In genomic region chr11:106276454-106276853, GRCm38 (mm10) we compare ENCODE assay signal across 8 mouse cellular contexts. TPM values are rescaled to one million over a fixed set of nuclear protein-coding genes. Genes with fewer than 3 reads are reported as not detected.
DNase-seq lines count a peak whose midpoint lies in the region; ATAC-seq lines count a peak whose summit lies in the region.

Tcam1 (plus strand) TSS chr11:106276672.

- intact Hi-C loops in gastrocnemius, postnatal 14 days (cut with DNase I; ENCODE audit: low total_unique reads) = no loop called here

- peak; percentile 93 to 98 for DNase-seq in adrenal gland, adult (ENCODE audit: inconsistent age in 2 of 2, low spot score in 1 of 2)
- DNase-seq in embryo, embryonic 10.5 days (ENCODE audit: low spot score) = peak; percentile 96
- DNase-seq in gastrocnemius, postnatal 14 days = peak; percentile 91
- peak; percentile 75 to 96 for DNase-seq in left cerebral cortex, adult 9 months (ENCODE audit: low spot score in 2 of 2)
- peak; percentile 93 to 95 for DNase-seq in right cerebral cortex, postnatal 10 days (ENCODE audit: low spot score in 2 of 2)
- peak; percentile 94 for DNase-seq in urinary bladder, postnatal 14 days (ENCODE audit: low spot score)

- ATAC-seq in inflammation-experienced regulatory T-cells, adult 6 months = peak; percentile 87
- peak; percentile 71 for ATAC-seq in megakaryocyte progenitor cell, adult 5-6 weeks (replicated peaks; ENCODE audit: poor library complexity)

RNA-seq across cellular contexts. Expression of gene Tcam1, which starts in this region (rescaled TPM):
- total RNA-seq in gastrocnemius, postnatal 14 days (2021) = under 1 TPM; 0.07 to 0.12 TPM
- polyA plus RNA-seq in inflammation-experienced regulatory T-cells, adult 6 months (2017; shearing (Covaris generic)) = under 1 TPM in 2 of 3 experiments, not detected in 1; 0.09 to 0.14 TPM
- total RNA-seq in megakaryocyte progenitor cell, adult 5-6 weeks (2015) = 2.2 and 2.3 TPM in 2 replicates
- total RNA-seq in megakaryocyte progenitor cell, adult 5-6 weeks (2017) = 1.6 and 1.7 TPM in 2 replicates

Comparison
In these comparisons a context has a peak if more than half of its experiments do, and no peak if none do; other contexts are left out.
1. Peak in every context shown above with its lines: DNase-seq and ATAC-seq.
2. Peak in DNase-seq in gastrocnemius, postnatal 14 days; RNA of the gene not detected or under 1 TPM.
3. Peak in ATAC-seq in inflammation-experienced regulatory T-cells, adult 6 months; RNA of the gene not detected or under 1 TPM.